Mouse (Mus musculus) induced T-regulatory cell, adult 2 months (primary cell): ENCODE measurements around the gene Cpn2.
A peak's percentile ranks its signal among the peaks of the same experiment; 100 is the strongest.

Experiments
- DNase-seq: peaks from one replicate; pipeline ENCODE4 v3.0.0-alpha.2; 2012; ENCODE audit warnings: low read depth

Gene Cpn2

GRCm38 (mm10) chr16:30278406-30278805 is 11.1 kb upstream of the Cpn2 start:
- no peak for DNase-seq

GRCm38 (mm10) chr16:30275558-30276340 is 8.4 kb upstream of the Cpn2 start:
- DNase-seq = no peak

- no peak for DNase-seq
Observed at GRCm38 (mm10) chr16:30273065-30273464, 5.8 kb upstream of the Cpn2 start.

- DNase-seq = no peak
Observed at GRCm38 (mm10) chr16:30271941-30272595, 4.8 kb upstream of the Cpn2 start.

GRCm38 (mm10) chr16:30271223-30271761 is 4.0 kb upstream of the Cpn2 start:
- DNase-seq = no peak

GRCm38 (mm10) chr16:30266561-30266960 is 738 bp downstream of the Cpn2 start:
- no peak for DNase-seq

GRCm38 (mm10) chr16:30265611-30266010 is 1.7 kb downstream of the Cpn2 start:
- no peak for DNase-seq

- no peak for DNase-seq
Observed at GRCm38 (mm10) chr16:30263156-30263555, 4.1 kb downstream of the Cpn2 start.

GRCm38 (mm10) chr16:30262664-30263063 is 4.6 kb downstream of the Cpn2 start:
- DNase-seq = peak; percentile 83

GRCm38 (mm10) chr16:30262157-30262556 is 5.1 kb downstream of the Cpn2 start:
- no peak for DNase-seq

GRCm38 (mm10) chr16:30261341-30261740 is 6.0 kb downstream of the Cpn2 start:
- DNase-seq = no peak

GRCm38 (mm10) chr16:30260012-30260635 is 7.2 kb downstream of the Cpn2 start:
- no peak for DNase-seq

GRCm38 (mm10) chr16:30259444-30259843 is 7.9 kb downstream of the Cpn2 start:
- DNase-seq = no peak

- no peak for DNase-seq
Observed at GRCm38 (mm10) chr16:30258441-30258840, 8.9 kb downstream of the Cpn2 start.

GRCm38 (mm10) chr16:30257718-30258117 is 9.6 kb downstream of the Cpn2 start:
- no peak for DNase-seq

GRCm38 (mm10) chr16:30255061-30255460 is 12.2 kb downstream of the Cpn2 start:
- no peak for DNase-seq

GRCm38 (mm10) chr16:30253900-30254299 is 13.4 kb downstream of the Cpn2 start:
- no peak for DNase-seq

GRCm38 (mm10) chr16:30253374-30253773 is 13.9 kb downstream of the Cpn2 start:
- no peak for DNase-seq

GRCm38 (mm10) chr16:30252003-30252418 is 15.3 kb downstream of the Cpn2 start:
- DNase-seq = peak; percentile 92

- no peak for DNase-seq
Observed at GRCm38 (mm10) chr16:30244037-30244700, 23.1 kb downstream of the Cpn2 start.

GRCm38 (mm10) chr16:30241623-30242022 is 25.7 kb downstream of the Cpn2 start:
- DNase-seq = no peak

GRCm38 (mm10) chr16:30238791-30239190 is 28.5 kb downstream of the Cpn2 start:
- DNase-seq = no peak
